Mouse (Mus musculus) myocyte (in vitro differentiated cells): Measurements from ENCODE around the gene Mtfr1l.

Experiments used
- MYOD1 ChIP-seq, 3 experiments: IDR thresholded peaks; one replicate each; pipeline ENCODE4 v1.6.1; 2011; ENCODE audit warnings: control low read depth in 2 of 3, low read depth in 2 of 3, mild to moderate bottlenecking in 2 of 3, moderate library complexity in 1 of 3; ENCODE audit not compliant: insufficient read length in 2 of 3, control insufficient read depth in 1 of 3
- POLR2A ChIP-seq: IDR thresholded peaks from one replicate; pipeline ENCODE4 v1.6.1; 2011; ENCODE audit warnings: low read depth, mild to moderate bottlenecking, control low read depth, moderate library complexity; ENCODE audit not compliant: insufficient read length
- POLR2AphosphoS2 ChIP-seq: IDR thresholded peaks from one replicate; pipeline ENCODE4 v1.6.1; 2011; ENCODE audit warnings: low read depth, control low read depth; ENCODE audit not compliant: insufficient read length
- TCF3 ChIP-seq: IDR thresholded peaks from one replicate; pipeline ENCODE4 v1.6.1; 2011; ENCODE audit warnings: low read depth, control low read depth; ENCODE audit not compliant: insufficient read length

DNA sequence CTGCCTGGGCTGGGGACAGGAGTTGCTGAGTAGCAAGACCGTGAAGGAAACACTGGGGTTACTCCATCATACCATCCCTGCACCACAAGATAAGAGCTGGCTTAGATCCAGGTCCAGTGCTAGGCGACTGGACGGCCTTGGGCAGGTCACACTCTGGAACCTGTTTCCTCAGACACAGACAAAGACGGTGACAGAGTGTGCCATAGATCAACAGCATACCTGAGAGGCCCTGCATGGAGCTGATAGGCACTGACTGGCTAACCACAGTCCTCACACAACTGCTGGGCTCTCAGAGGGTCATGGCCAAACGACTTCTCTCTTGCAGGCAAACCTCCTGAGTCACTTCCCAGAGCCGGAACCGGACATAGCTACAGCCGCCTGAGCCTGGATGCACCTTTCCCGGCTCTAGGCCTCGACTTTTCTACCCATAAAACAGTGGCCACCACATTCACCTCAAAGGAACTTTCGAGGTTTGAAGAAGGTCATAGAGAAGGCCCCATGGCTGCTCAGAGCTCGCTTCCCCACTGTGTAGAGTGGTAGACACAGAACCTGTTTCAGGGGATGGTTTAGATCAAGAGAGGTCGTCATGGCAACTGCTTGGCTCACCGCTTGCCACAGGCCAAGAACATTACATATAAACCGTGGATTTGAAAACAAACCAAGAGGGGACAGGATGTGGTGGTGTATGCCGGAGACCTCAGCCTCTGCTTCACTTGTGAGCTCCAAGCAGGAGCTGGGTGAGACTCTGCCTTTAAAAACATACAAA lies 40.2 kb downstream of the Mtfr1l start:
- TF ChIP-seq POLR2A = no peak
- no peak for TF ChIP-seq TCF3
- TF ChIP-seq POLR2AphosphoS2 = no peak
- no peak for TF ChIP-seq MYOD1 (IDR thresholded peaks at IDR 0.05; ENCODE audit: control insufficient read depth in 1 of 3, insufficient read length in 2 of 3, low read depth in 2 of 3)
